ENCODE assay signal across 17 mouse cellular contexts in the genomic region with DNA sequence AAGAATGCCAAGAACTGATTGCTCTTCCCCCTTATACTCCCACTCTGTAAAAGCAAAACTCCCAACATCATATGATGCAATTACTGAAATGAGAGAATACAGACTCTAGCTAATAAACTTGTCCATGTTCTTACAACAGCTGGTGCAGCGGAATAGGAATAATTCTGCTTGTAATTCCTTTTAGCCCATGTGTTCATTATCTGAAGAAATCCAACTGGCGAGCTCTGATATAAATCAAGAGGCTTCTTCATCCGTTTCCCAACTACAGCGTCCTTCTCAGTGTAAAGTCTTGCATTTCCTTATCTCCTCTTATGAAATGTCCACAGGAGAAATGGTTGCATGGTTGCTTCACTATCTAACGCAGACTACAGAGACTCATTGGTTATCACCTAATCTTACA. TPM values are rescaled to one million over a fixed set of nuclear protein-coding genes. Genes with fewer than 3 reads are reported as not detected.
DNase-seq lines count a peak whose midpoint lies in the region.
"Had no signal": no experiment of that assay in that cellular context is flagged by ENCODE, and none has a peak within 500 bp of the region (broad histone marks: within the 10 kb centered on the region; RNA-seq: fewer than 3 reads in every experiment).

No protein-coding gene starts in this region.

- peak; percentile 15 for DNase-seq in kidney, adult 9 months
- DNase-seq in kidney, adult 11 months = no peak
- DNase-seq in kidney, postnatal 14 days = peak; percentile 29
- no peak for DNase-seq in kidney, adult 18-20 months
- DNase-seq in fat pad, adult 2 months (ENCODE audit: extremely low read depth, low read depth, low spot score) = peak; percentile 23
- DNase-seq in gonadal fat pad, adult 2 months (ENCODE audit: low read depth) = peak; percentile 9
- DNase-seq: adrenal gland, adult 2 months; adrenal gland, postnatal 14 days; cerebellum, adult 11 months; cerebellum, adult 2 months; cerebellum, adult 9-11 months; cerebellum, postnatal 25 days; gastrocnemius, postnatal 10 days; gastrocnemius, postnatal 36 days; heart, adult 18-20 months; heart, postnatal 10 days; heart, postnatal 36 days had no signal

RNA-seq across cellular contexts. Expression of gene Ak5, which starts 59.1 kb away (rescaled TPM):
- 1.5 and 1.6 TPM in 2 replicates for polyA plus RNA-seq in gonadal fat pad, adult 2 months (2012; rRNA removed)

Comparison
In these comparisons a context has a peak if more than half of its experiments do, and no peak if none do; other contexts are left out.
1. DNase-seq: peak in kidney, adult 9 months (single experiment), kidney, postnatal 14 days (single experiment), fat pad, adult 2 months (single experiment) and gonadal fat pad, adult 2 months (single experiment); none in kidney, adult 11 months (single experiment) and kidney, adult 18-20 months (single experiment).